Mouse (Mus musculus) gastrocnemius, postnatal 4 days (tissue): ENCODE results near the gene Gm6904. TPM values are rescaled to one million over a fixed set of nuclear protein-coding genes. Genes with fewer than 3 reads are reported as not detected.
A peak's percentile ranks its signal among the peaks of the same experiment; 100 is the strongest.
"Not testable (repeated sequence)": the region's sequence is repeated elsewhere in the genome, so short reads cannot be mapped to it uniquely, and the experiment has no call there.

ENCODE experiments used
- DNase-seq, 2 experiments: peaks; one replicate each; pipeline ENCODE4 v3.0.0; 2021 to 2022; ENCODE audit warnings: low spot score in 2 of 2, mixed read lengths in 2 of 2
- long read RNA-seq, 2 experiments: library from polyadenylated mRNA; stranded (forward); transcript quantifications; one replicate each; pipeline ENCODE4 v2.0.0; 2021
- total RNA-seq, 2 experiments: library from RNA; stranded (reverse); gene quantifications; 2 replicates each; pipeline ENCODE4 v1.2.3; 2021

The Gm6904 gene
- total RNA-seq, result not detected
- long read RNA-seq, experiment 1, result 0 reads
- long read RNA-seq, experiment 2, result 0 reads

- DNase-seq, result no peak
These were observed at the start of gene Gm6904 for GRCm38 (mm10) chr14:59260056-59260455. Gm6904 (minus strand) TSS chr14:59260216.

GRCm38 (mm10) chr14:59297391-59297790 lies 37.4 kb upstream of the Gm6904 start, which contains the start of gene Phf11a:
Phf11a (minus strand) TSS chr14:59297522.
- DNase-seq, result not testable (repeated sequence)

- not testable (repeated sequence) for DNase-seq
These were observed 31.8 kb upstream of the Gm6904 start for GRCm38 (mm10) chr14:59291769-59292168.

- not testable (repeated sequence) for DNase-seq
These were observed 14.9 kb upstream of the Gm6904 start for GRCm38 (mm10) chr14:59274961-59275360.

GRCm38 (mm10) chr14:59255861-59256260 lies 4.2 kb downstream of the Gm6904 start:
- not testable (repeated sequence) for DNase-seq

DNA sequence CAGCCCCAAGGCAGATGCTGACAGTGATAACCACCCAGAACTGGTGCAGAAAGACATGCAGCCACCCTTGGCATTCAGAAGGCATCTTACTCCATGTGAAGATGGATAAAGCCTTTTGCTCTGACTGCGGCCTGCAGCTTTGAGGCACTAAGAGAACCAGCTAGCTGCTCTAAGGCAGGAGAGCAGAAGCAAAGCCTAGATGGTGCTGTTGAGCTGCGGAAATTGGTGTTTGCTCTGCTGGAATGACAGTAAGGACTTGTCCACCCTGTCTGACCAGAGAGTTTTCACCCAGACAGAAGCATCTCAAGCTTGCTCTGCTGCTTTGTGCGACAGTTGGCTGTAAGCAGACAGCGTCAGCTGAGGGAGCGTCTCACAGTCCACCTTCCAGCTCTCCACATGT lies 9.7 kb downstream of the Gm6904 start:
- DNase-seq, result not testable (repeated sequence)

DNA sequence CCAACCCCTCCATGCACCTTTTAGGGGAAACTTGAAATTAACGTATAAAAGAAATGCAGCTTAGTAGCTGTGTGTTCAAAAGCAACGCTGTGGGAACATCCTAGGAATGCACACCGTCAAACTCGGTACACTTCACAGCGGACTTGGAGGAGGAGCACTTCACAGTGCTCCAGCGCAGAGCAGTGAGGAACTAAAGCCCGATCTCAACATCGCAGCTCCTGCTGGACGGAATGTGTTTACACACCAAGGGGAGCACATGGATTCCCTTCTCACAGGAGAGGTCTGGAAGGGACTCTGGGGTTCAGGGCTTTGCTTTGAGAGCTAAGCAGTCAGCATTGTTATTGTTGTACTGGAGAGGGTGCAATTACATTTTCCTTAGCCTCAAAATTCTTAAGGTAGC lies 26.4 kb downstream of the Gm6904 start:
- no peak for DNase-seq

GRCm38 (mm10) chr14:59232003-59232402 lies 28.0 kb downstream of the Gm6904 start:
- no peak for DNase-seq

- DNase-seq, result no peak
These were observed 29.6 kb downstream of the Gm6904 start for GRCm38 (mm10) chr14:59230331-59230966.

- no peak for DNase-seq
These were observed 30.2 kb downstream of the Gm6904 start for GRCm38 (mm10) chr14:59229822-59230221.

DNA sequence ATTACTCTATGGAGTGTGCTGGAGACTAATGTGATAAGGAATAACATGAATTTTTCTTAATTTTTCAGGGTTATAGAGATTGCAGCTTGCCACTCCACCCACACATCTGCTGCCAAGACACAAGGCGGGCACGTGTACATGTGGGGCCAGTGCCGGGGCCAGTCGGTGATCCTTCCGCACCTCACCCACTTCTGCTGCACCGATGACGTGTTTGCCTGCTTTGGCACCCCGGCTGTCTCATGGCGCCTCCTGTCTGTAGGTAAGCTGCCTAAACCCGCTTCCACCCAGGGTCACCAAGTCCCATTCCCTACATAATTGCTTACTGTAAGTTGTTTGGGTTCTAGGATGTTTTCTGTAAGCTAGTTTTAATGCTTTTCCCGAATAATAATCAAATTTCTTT lies 33.8 kb downstream of the Gm6904 start:
- no peak for DNase-seq

GRCm38 (mm10) chr14:59219241-59219640 lies 40.8 kb downstream of the Gm6904 start:
- no peak for DNase-seq

GRCm38 (mm10) chr14:59209816-59210215 lies 50.2 kb downstream of the Gm6904 start:
- DNase-seq, result no peak

DNA sequence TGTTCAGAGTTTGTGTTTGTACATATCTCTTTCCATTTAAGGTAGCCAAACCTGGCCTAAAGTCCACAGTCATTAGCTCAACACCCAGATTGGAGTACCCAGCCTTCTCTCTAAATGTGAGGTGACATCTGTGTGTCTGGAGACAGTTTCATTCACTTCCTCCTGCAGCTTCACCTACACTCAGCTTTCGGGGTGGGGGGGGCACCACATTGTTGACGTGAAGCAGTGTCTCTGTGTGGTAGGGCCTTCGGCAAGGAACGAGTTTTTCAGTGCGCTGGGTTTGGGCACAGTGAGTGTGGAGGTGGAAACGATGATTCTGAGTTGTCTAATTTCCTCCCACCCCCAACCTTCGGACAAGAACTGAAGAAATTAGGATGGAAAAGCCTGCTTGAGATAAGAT lies 51.0 kb downstream of the Gm6904 start:
- DNase-seq, result no peak

- no peak for DNase-seq
These were observed 53.9 kb downstream of the Gm6904 start for GRCm38 (mm10) chr14:59205976-59206583.

DNA sequence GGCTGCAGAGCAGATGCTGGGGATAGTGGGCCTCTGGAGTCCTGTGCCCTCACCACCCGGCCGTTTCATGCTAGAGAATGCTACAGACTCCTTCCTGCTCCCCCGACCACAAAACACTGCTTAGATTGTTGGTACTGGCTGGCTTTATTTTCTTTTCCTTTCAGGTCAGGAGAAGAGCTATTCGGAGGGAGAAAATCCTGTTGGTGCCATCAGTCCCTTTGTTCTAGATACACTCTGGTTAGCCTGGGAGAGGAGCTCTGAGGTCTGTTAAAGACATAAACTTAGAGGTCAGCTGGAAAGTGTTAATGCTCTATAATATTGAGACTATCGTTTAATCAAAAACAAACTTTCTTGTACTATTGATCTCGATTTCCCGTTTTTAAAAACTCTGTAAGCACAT lies 54.6 kb downstream of the Gm6904 start:
- DNase-seq, result no peak

GRCm38 (mm10) chr14:59201604-59202215 lies 58.3 kb downstream of the Gm6904 start:
- no peak for DNase-seq

GRCm38 (mm10) chr14:59200711-59201603 lies 59.1 kb downstream of the Gm6904 start, which contains the start of gene Rcbtb1:
Rcbtb1 (plus strand) TSS chr14:59201209.
- peak; percentile 80 to 91 for DNase-seq
